Mouse (Mus musculus) myocyte (in vitro differentiated cells): ENCODE results near the gene Ccr2. TPM values are rescaled to one million over a fixed set of nuclear protein-coding genes. Genes with fewer than 3 reads are reported as not detected.

Source experiments
- H3K27me3 ChIP-seq: one replicate; pipeline ENCODE4 v1.6.1; 2011; ENCODE audit not compliant: control insufficient read depth, insufficient read depth, insufficient read length
- H3K36me3 ChIP-seq: one replicate; pipeline ENCODE4 v1.6.1; 2011; ENCODE audit not compliant: control insufficient read depth, insufficient read depth
- H3K4me2 ChIP-seq: one replicate; pipeline ENCODE4 v1.6.1; 2011; ENCODE audit warnings: low read depth, control low read depth
- H3K4me3 ChIP-seq: one replicate; pipeline ENCODE4 v1.5.1; 2011; ENCODE audit warnings: mild to moderate bottlenecking, control low read depth, moderate library complexity
- H3K79me2 ChIP-seq: one replicate; pipeline ENCODE4 v1.6.1; 2011; ENCODE audit not compliant: control insufficient read depth, insufficient read depth
- H3ac ChIP-seq: one replicate; pipeline ENCODE4 v1.6.1; 2011; ENCODE audit not compliant: control insufficient read depth, insufficient read length
- CEBPB ChIP-seq: IDR thresholded peaks from 2 replicates; pipeline ENCODE4 v1.6.1; 2011; ENCODE audit warnings: mild to moderate bottlenecking, moderate library complexity; ENCODE audit not compliant: poor library complexity, insufficient read depth, severe bottlenecking
- E2F4 ChIP-seq: IDR thresholded peaks from one replicate; pipeline ENCODE4 v1.6.1; 2011; ENCODE audit warnings: mild to moderate bottlenecking, control low read depth, moderate library complexity; ENCODE audit not compliant: insufficient read depth
- MAX ChIP-seq: IDR thresholded peaks from one replicate; pipeline ENCODE4 v1.6.1; 2011; ENCODE audit warnings: low read depth, mild to moderate bottlenecking, control low read depth
- MYOD1 ChIP-seq, 3 experiments: IDR thresholded peaks; one replicate each; pipeline ENCODE4 v1.6.1; 2011; ENCODE audit warnings: control low read depth in 2 of 3, low read depth in 2 of 3, mild to moderate bottlenecking in 2 of 3, moderate library complexity in 1 of 3; ENCODE audit not compliant: insufficient read length in 2 of 3, control insufficient read depth in 1 of 3
- MYOG ChIP-seq, 3 experiments: IDR thresholded peaks; one replicate each; pipeline ENCODE4 v1.6.1; 2011; ENCODE audit warnings: control low read depth in 2 of 3, low read depth in 2 of 3, mild to moderate bottlenecking in 2 of 3; ENCODE audit not compliant: insufficient read length in 2 of 3, control insufficient read depth in 1 of 3, insufficient read depth in 1 of 3
- POLR2A ChIP-seq: IDR thresholded peaks from one replicate; pipeline ENCODE4 v1.6.1; 2011; ENCODE audit warnings: low read depth, mild to moderate bottlenecking, control low read depth, moderate library complexity; ENCODE audit not compliant: insufficient read length
- POLR2AphosphoS2 ChIP-seq: IDR thresholded peaks from one replicate; pipeline ENCODE4 v1.6.1; 2011; ENCODE audit warnings: low read depth, control low read depth; ENCODE audit not compliant: insufficient read length
- REST ChIP-seq: IDR thresholded peaks from one replicate; pipeline ENCODE4 v1.6.1; 2011; ENCODE audit warnings: mild to moderate bottlenecking, control low read depth, moderate library complexity; ENCODE audit not compliant: insufficient read depth, insufficient read length
- SRF ChIP-seq: IDR thresholded peaks from one replicate; pipeline ENCODE4 v1.6.1; 2011; ENCODE audit warnings: low read depth; ENCODE audit not compliant: control insufficient read depth, insufficient read length
- TCF12 ChIP-seq: IDR thresholded peaks from one replicate; pipeline ENCODE4 v1.6.1; 2011; ENCODE audit warnings: mild to moderate bottlenecking, control low read depth; ENCODE audit not compliant: poor library complexity, insufficient read depth, severe bottlenecking
- TCF3 ChIP-seq: IDR thresholded peaks from one replicate; pipeline ENCODE4 v1.6.1; 2011; ENCODE audit warnings: low read depth, control low read depth; ENCODE audit not compliant: insufficient read length
- USF1 ChIP-seq: IDR thresholded peaks from one replicate; pipeline ENCODE4 v1.6.1; 2011; ENCODE audit warnings: low read depth, mild to moderate bottlenecking, control low read depth, moderate library complexity
- polyA plus RNA-seq: library from polyadenylated mRNA; unstranded; fragments of >200 nt; fragmentation: generic; extraction: Trizol; gene quantifications from one replicate; pipeline ENCODE4 v1.2.1, GENCODE M21; 2012; ENCODE audit warnings: missing spikeins

Gene Ccr2
- polyA plus RNA-seq, 1 experiment, result not detected

- no peaks in the 10 kb centered on the region for H3K27me3 ChIP-seq
- H3ac ChIP-seq, result no peak overlapping the region
- no peak overlapping the region for H3K4me2 ChIP-seq
- H3K79me2 ChIP-seq, result no peaks in the 10 kb centered on the region
- TF ChIP-seq USF1, result no peak
- TF ChIP-seq MYOG (IDR thresholded peaks at IDR 0.05; ENCODE audit: control insufficient read depth in 1 of 3, insufficient read depth in 1 of 3, insufficient read length in 2 of 3, low read depth in 2 of 3), result no peak
- no peaks in the 10 kb centered on the region for H3K36me3 ChIP-seq
- no peak overlapping the region for H3K4me3 ChIP-seq
These were observed 11.3 kb upstream of the Ccr2 start for GRCm38 (mm10) chr9:124090441-124090840.

- Histone ChIP-seq H3K36me3 (no peaks in the 10 kb centered on the region), H3ac (no peak overlapping the region), H3K79me2 (no peaks in the 10 kb centered on the region), H3K4me3 (no peak overlapping the region), H3K27me3 (no peaks in the 10 kb centered on the region), H3K4me2 (no peak overlapping the region)
- TF ChIP-seq MYOD1 (IDR thresholded peaks at IDR 0.05; ENCODE audit: control insufficient read depth in 1 of 3, insufficient read length in 2 of 3, low read depth in 2 of 3), result peak in 2 of 3 experiments; percentile 5 to 6
- TF ChIP-seq SRF, result no peak
- TF ChIP-seq USF1, result no peak
- TF ChIP-seq CEBPB, result peak; percentile 92
- no peak for TF ChIP-seq POLR2A
These were observed 2.6 kb upstream of the Ccr2 start for GRCm38 (mm10) chr9:124099127-124099526.

- no peak for TF ChIP-seq TCF12
- no peak for TF ChIP-seq REST
- TF ChIP-seq SRF, result no peak
- no peak for TF ChIP-seq MYOG (IDR thresholded peaks at IDR 0.05; ENCODE audit: control insufficient read depth in 1 of 3, insufficient read depth in 1 of 3, insufficient read length in 2 of 3, low read depth in 2 of 3)
- no peak for TF ChIP-seq POLR2A
- Histone ChIP-seq H3K4me2 (no peak overlapping the region), H3K79me2 (no peaks in the 10 kb centered on the region), H3ac (no peak overlapping the region), H3K36me3 (no peaks in the 10 kb centered on the region), H3K4me3 (no peak overlapping the region), H3K27me3 (no peaks in the 10 kb centered on the region)
These were observed 1.4 kb upstream of the Ccr2 start for GRCm38 (mm10) chr9:124100357-124100756.

GRCm38 (mm10) chr9:124103199-124103598, 1.4 kb downstream of the Ccr2 start:
- no peak for TF ChIP-seq CEBPB
- TF ChIP-seq POLR2A, result no peak
- no peak for TF ChIP-seq POLR2AphosphoS2
- TF ChIP-seq MAX, result no peak
- no peaks in the 10 kb centered on the region for H3K27me3 ChIP-seq
- H3K4me3 ChIP-seq, result no peak overlapping the region
- H3K4me2 ChIP-seq, result no peak overlapping the region
- H3ac ChIP-seq, result no peak overlapping the region
- H3K36me3 ChIP-seq, result no peaks in the 10 kb centered on the region
- H3K79me2 ChIP-seq, result no peaks in the 10 kb centered on the region

- no peak overlapping the region for H3K4me2 ChIP-seq
- TF ChIP-seq MYOG (IDR thresholded peaks at IDR 0.05; ENCODE audit: control insufficient read depth in 1 of 3, insufficient read depth in 1 of 3, insufficient read length in 2 of 3, low read depth in 2 of 3) (no peak), SRF (no peak), POLR2A (no peak), TCF3 (no peak), E2F4 (no peak), MYOD1 (IDR thresholded peaks at IDR 0.05; ENCODE audit: control insufficient read depth in 1 of 3, insufficient read length in 2 of 3, low read depth in 2 of 3) (no peak), POLR2AphosphoS2 (no peak), TCF12 (no peak), USF1 (no peak), MAX (no peak), REST (no peak), CEBPB (no peak)
- no peaks in the 10 kb centered on the region for H3K27me3 ChIP-seq
- no peak overlapping the region for H3K4me3 ChIP-seq
- no peaks in the 10 kb centered on the region for H3K36me3 ChIP-seq
- H3K79me2 ChIP-seq, result no peaks in the 10 kb centered on the region
- no peak overlapping the region for H3ac ChIP-seq
These were observed 3.4 kb downstream of the Ccr2 start for GRCm38 (mm10) chr9:124105196-124105595.

- Histone ChIP-seq H3K4me2 (no peak overlapping the region), H3K27me3 (no peaks in the 10 kb centered on the region), H3K36me3 (no peaks in the 10 kb centered on the region), H3K4me3 (no peak overlapping the region), H3K79me2 (no peaks in the 10 kb centered on the region), H3ac (no peak overlapping the region)
- TF ChIP-seq USF1 (no peak), SRF (no peak), REST (no peak), TCF12 (no peak), POLR2AphosphoS2 (no peak), E2F4 (no peak), POLR2A (no peak), MYOG (IDR thresholded peaks at IDR 0.05; ENCODE audit: control insufficient read depth in 1 of 3, insufficient read depth in 1 of 3, insufficient read length in 2 of 3, low read depth in 2 of 3) (no peak)
These were observed 5.5 kb downstream of the Ccr2 start for GRCm38 (mm10) chr9:124107232-124107631.
